Mouse (Mus musculus) embryonic fibroblast, embryonic 13.5 days (primary cell): ENCODE data around the gene Zbed3. TPM values are rescaled to one million over a fixed set of nuclear protein-coding genes. Genes with fewer than 3 reads are reported as not detected.

Source experiments
- H3K27ac ChIP-seq: 2 replicates; pipeline ENCODE4 v1.5.1; 2012; ENCODE audit warnings: low read length, control low read depth, inconsistent platforms; ENCODE audit not compliant: insufficient read depth
- H3K4me1 ChIP-seq: 2 replicates; pipeline ENCODE4 v1.6.1; 2011; ENCODE audit warnings: low read length; ENCODE audit not compliant: control insufficient read depth, insufficient read depth
- H3K4me3 ChIP-seq: 2 replicates; pipeline ENCODE4 v1.5.1; 2011; ENCODE audit warnings: mild to moderate bottlenecking, control low read depth, low read length; ENCODE audit not compliant: insufficient read depth
- CTCF ChIP-seq: IDR thresholded peaks from 2 replicates; pipeline ENCODE4 v1.5.1; 2011; ENCODE audit warnings: mild to moderate bottlenecking, control low read depth, low read length, moderate library complexity, borderline replicate concordance; ENCODE audit not compliant: insufficient read depth
- POLR2A ChIP-seq: IDR thresholded peaks from 2 replicates; pipeline ENCODE4 v1.6.1; 2011; ENCODE audit warnings: low read depth, mild to moderate bottlenecking, control low read depth, low read length, moderate library complexity
- polyA plus RNA-seq: library from polyadenylated mRNA; stranded (reverse); fragments of >200 nt; gene quantifications from 2 replicates; pipeline ENCODE4 v1.2.4, GENCODE M21; 2011; ENCODE audit warnings: low read depth; ENCODE audit not compliant: missing spikeins, insufficient read length

The Zbed3 gene
- 36.5 and 58.5 TPM in 2 replicates for polyA plus RNA-seq

- H3K4me1 ChIP-seq, result no peaks in the 10 kb centered on the region
- no peak for TF ChIP-seq CTCF
- H3K27ac ChIP-seq, result peak within 1 kb of the TSS; percentile 93
- H3K4me3 ChIP-seq, result peak within 1 kb of the TSS; percentile 73
Observed at GRCm38 (mm10) chr13:95323400-95323799, at the start of gene Zbed3. Gene Zbed3, plus strand, starts transcription at chr13:95323612.

- no peak for TF ChIP-seq CTCF
- no peak for TF ChIP-seq POLR2A
Observed at GRCm38 (mm10) chr13:95278426-95279025, 44.9 kb upstream of the Zbed3 start.

GRCm38 (mm10) chr13:95281740-95282673 is 41.4 kb upstream of the Zbed3 start:
- peaks cover 4% of the 10 kb centered on the region; the same call in 1 of the 2 replicates for H3K4me1 ChIP-seq
- TF ChIP-seq POLR2A (no peak), CTCF (no peak)
- H3K27ac ChIP-seq, result peak overlapping the region; percentile 23; the same call in 1 of the 2 replicates
- no peak overlapping the region for H3K4me3 ChIP-seq

More at GRCm38 (mm10) chr13:95278426-95279025, 44.9 kb upstream of the Zbed3 start:
- Histone ChIP-seq H3K4me1 (peaks cover 4% of the 10 kb centered on the region; the same call in 1 of the 2 replicates), H3K27ac (no peak overlapping the region), H3K4me3 (no peak overlapping the region)

GRCm38 (mm10) chr13:95286989-95287388 is 36.4 kb upstream of the Zbed3 start:
- H3K4me3 ChIP-seq, result no peak overlapping the region
- no peak for TF ChIP-seq POLR2A
- TF ChIP-seq CTCF, result peak; percentile 93
- peaks cover 4% of the 10 kb centered on the region; the same call in 1 of the 2 replicates for H3K4me1 ChIP-seq
- H3K27ac ChIP-seq, result no peak overlapping the region

GRCm38 (mm10) chr13:95288027-95288426 is 35.4 kb upstream of the Zbed3 start:
- H3K4me3 ChIP-seq, result no peak overlapping the region
- no peak overlapping the region for H3K27ac ChIP-seq
- TF ChIP-seq POLR2A, result no peak
- no peak for TF ChIP-seq CTCF
- H3K4me1 ChIP-seq, result no peaks in the 10 kb centered on the region; the same call in 1 of the 2 replicates

GRCm38 (mm10) chr13:95291983-95292382 is 31.4 kb upstream of the Zbed3 start:
- Histone ChIP-seq H3K4me1 (no peaks in the 10 kb centered on the region), H3K4me3 (no peak overlapping the region), H3K27ac (no peak overlapping the region)
- TF ChIP-seq POLR2A, result no peak
- TF ChIP-seq CTCF, result no peak

GRCm38 (mm10) chr13:95299956-95300355 is 23.5 kb upstream of the Zbed3 start:
- TF ChIP-seq CTCF (no peak), POLR2A (no peak)
- H3K4me1 ChIP-seq, result no peaks in the 10 kb centered on the region

GRCm38 (mm10) chr13:95306596-95306995 is 16.8 kb upstream of the Zbed3 start:
- TF ChIP-seq POLR2A (no peak), CTCF (no peak)
- no peak overlapping the region for H3K27ac ChIP-seq
- no peak overlapping the region for H3K4me3 ChIP-seq
- H3K4me1 ChIP-seq, result no peaks in the 10 kb centered on the region

More at GRCm38 (mm10) chr13:95299956-95300355, 23.5 kb upstream of the Zbed3 start:
- Histone ChIP-seq H3K4me3 (no peak overlapping the region), H3K27ac (no peak overlapping the region)

- Histone ChIP-seq H3K27ac (no peak overlapping the region), H3K4me3 (no peak overlapping the region), H3K4me1 (no peaks in the 10 kb centered on the region)
- TF ChIP-seq POLR2A, result no peak
- TF ChIP-seq CTCF, result no peak
Observed at GRCm38 (mm10) chr13:95307100-95307655, 16.2 kb upstream of the Zbed3 start.
